Mouse (Mus musculus): ENCODE measurements around the gene Tefm.
A peak's percentile ranks its signal among the peaks of the same experiment; 100 is the strongest.
"Not testable (repeated sequence)": the region's sequence is repeated elsewhere in the genome, so short reads cannot be mapped to it uniquely, and the experiment has no call there.

Tefm gene

DNA sequence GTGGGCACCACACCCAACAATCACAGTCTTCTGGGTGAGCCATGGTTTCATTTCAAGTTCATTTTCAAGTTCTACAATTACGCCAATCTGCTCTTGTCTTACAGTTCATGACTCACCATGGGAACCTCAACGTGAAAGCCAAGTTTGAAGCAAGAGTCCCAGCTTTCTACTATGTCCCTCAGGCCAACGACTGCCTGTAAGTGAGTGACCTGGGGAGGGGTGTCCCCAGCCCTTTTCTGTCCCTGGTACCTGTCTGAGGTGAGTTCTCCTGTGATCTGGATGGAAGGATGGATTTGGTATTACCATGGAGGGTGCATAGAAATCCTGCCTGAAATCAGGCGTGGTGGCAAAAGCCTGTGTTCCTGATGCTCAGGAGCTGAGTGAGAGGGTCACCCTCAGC is 14.9 kb upstream of the Tefm start:
- DNase-seq (ENCODE audit: low spot score in 2 of 2) = no peak

DNA sequence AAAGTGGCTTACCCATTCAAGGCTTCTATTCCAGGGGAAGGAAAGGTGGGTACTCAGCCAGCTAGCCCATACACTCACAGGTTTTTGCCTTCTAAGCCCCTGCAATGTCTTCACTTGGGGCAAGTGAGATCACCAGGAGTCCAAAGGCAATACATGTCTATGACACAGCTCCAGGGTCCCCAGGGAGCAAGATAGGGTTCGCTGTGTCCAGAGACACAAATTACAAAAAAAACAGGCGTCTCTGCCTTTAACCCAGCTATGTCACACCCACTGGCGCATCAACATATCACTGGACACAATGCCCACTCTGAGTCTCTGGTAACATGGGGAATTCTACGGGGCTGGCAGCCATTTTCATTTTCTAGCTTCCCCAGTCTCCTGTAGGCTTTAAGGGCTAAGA is 14.0 kb upstream of the Tefm start:
- DNase-seq (ENCODE audit: low spot score in 2 of 2) = no peak

DNA sequence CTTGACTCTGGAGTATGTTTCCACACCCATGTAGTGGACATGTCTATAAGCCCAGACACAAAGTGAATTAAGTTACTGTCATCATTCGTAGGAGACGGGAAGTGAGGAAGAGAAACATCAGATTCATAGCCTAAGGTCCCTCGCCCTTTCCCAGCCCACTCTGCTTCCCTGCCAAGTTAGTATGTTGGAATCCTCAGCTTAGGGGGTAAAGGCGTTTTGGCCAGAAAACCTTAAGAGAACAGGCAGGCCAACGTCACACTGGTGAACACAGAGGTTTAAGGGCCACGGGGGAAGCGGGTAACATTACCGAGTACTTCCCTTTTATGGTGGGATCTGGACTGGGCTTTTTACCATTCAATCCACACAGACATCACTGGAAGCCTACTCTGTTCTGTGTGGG is 13.6 kb upstream of the Tefm start:
- DNase-seq (ENCODE audit: low spot score in 2 of 2) = no peak

DNA sequence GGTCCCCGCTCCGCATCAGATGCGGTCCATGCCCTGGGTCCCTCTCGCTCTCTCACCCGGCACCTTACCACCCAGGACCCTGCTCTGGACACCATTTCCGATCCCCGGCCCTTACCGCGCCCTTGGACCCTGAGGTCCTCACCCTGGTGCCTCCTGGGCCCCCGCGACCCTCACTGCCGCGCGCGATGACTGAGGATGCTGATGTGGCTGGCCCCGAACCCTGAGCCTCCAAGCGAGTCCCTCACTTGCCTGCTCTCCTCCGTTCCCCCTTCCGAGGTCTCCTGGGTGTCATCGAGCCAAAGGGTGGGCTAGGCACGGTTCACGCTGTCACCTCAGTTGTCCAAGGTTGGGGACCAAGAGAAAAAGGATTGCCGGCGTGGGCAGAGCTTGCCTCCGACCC is 12.5 kb upstream of the Tefm start:
- no peak for DNase-seq (ENCODE audit: low spot score in 2 of 2)

DNA sequence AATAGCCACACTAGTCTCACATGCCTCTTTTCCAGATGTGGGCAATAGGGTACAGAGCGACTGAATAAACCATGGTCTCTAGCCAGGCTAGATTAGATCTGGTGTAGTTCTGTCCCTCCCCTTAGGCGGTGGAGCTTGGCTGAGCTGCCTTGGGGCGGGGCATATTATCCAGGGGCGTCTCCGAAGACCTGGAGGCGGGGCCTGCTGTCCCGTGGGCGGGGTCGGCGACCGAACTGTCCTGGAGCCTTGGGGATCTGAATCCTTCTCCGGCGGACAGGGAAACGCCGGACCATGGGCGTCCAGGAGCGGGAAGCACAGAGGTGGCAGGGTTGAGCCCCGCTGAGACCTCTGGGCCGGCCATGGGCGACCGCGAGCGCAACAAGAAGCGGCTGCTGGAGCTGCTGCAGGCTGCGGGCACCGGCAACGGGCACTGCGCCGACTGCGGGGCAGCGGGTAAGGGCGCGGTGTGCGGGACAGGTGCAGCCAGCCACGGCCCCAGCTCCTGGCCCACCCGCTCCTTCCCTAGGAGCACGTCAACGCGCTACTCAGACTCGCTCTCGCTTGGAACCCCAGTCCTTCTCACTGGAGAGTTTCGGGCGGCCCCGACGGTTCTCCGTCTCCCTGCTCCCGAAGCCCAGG is 12.0 kb upstream of the Tefm start, which contains the start of gene Adap2:
Gene Adap2, plus strand, starts transcription at position 249 of the 639 bp plus-strand sequence.
- peak; percentile 58 to 72 for DNase-seq (ENCODE audit: low spot score in 2 of 2)

GRCm38 (mm10) chr11:80152376-80152775 is 10.4 kb upstream of the Tefm start:
- DNase-seq (ENCODE audit: low spot score in 2 of 2) = no peak

DNA sequence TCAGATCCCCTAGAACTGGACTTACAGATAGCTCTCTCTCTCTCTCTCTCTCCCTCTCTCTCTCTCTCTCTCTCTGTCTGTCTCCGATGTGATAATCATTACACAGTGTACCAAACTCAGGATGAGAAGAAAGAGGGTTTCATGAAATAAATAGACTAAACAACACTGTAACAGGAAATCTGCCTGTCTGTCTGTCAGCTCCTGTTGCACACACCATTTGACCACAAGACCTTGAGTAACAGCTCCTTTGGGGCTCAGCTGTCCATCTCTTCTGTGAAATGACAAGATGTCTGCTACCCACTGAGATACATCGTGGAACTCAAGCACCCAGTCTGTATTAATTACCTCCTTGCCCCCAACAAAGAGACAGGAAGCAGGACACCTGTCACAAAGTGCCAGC is 9.6 kb upstream of the Tefm start:
- no peak for DNase-seq (ENCODE audit: low spot score in 2 of 2)

DNA sequence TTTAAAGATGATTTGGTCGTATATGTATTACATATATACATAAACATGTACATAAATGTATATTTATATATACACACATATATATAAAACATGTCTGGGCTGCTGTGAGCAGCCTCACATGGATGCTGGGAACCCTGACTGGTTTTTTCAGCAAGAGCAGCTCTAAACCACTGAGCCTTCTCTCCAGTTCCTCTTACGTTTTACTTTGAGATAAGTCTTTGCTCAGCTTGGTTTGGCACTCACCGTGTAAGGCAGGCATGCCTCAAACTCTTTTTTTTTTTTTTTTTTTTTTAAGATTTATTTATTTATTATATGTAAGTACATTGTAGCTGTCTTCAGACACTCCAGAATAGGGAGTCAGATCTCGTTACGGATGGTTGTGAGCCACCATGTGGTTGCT is 8.6 kb upstream of the Tefm start:
- DNase-seq (ENCODE audit: low spot score in 2 of 2) = no peak

- DNase-seq (ENCODE audit: low spot score in 2 of 2) = no peak
Observed at GRCm38 (mm10) chr11:80149412-80150023, 7.5 kb upstream of the Tefm start.

DNA sequence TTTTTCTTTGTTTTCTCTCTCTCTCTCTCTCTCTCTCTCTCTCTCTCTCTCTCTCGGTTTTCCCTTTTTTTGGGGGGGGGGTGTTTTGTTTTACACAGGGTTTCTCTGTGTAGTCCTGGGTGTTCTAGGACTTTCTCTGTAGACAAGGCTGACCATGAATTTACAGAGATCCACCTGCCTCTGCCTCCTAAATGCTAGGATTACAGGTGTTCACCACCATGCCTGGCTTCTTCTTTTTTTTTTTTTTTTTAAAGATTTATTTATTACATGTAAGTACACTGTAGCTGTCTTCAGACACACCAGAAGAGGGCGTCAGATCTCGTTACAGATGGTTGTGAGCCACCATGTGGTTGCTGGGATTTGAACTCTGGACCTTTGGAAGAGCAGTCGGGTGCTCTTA is 7.0 kb upstream of the Tefm start:
- not testable (repeated sequence) for DNase-seq (ENCODE audit: low spot score in 2 of 2)

DNA sequence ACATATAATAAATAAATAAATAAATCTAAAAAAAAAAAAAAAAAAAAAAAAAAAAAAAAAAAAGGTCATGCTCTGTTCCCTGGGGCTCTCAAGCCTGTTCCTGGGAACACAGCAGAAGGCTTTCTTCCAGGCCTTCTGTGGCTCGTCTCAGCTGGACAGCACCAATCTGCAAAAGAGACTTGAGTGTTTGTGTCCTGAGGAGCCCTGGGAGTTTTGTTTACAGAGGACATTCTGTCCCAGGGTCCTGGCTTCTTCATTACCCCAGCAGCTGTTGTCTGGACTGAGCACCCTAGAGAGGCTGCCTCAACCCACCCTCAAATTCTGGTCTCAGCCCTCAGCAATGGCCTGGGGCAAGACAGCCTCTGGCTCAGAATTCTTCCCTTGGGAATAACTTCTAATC is 6.3 kb upstream of the Tefm start:
- DNase-seq (ENCODE audit: low spot score in 2 of 2) = no peak

- DNase-seq (ENCODE audit: low spot score in 2 of 2) = no peak
Observed at GRCm38 (mm10) chr11:80147748-80148147, 5.8 kb upstream of the Tefm start.

DNA sequence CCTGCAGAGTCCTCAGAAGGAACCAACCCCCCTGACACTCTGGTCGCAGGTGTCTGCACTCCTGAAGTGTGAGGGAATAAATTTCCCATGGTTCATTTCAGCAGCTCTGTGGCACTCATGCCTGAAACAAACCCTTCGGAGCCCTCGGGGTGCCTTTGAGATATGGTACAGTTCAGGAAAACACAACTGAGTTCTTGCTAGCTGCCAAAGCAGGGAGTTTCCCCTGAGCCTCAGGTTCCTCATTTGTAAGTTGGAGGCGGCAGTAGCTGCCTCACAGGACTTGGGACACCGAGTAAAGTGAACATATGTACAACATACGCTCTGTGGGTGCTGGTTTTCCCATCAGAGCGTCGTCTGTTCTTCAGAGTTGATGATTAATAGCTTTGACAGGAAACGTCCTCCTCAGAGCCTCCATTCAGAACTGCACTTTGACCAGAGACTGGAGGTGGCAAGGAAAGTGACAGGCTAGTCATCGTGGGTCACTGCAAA is 3.9 kb upstream of the Tefm start:
- DNase-seq (ENCODE audit: low spot score in 2 of 2) = no peak

- DNase-seq (ENCODE audit: low spot score in 2 of 2) = no peak
Observed at GRCm38 (mm10) chr11:80142872-80143271, 897 bp upstream of the Tefm start.

DNA sequence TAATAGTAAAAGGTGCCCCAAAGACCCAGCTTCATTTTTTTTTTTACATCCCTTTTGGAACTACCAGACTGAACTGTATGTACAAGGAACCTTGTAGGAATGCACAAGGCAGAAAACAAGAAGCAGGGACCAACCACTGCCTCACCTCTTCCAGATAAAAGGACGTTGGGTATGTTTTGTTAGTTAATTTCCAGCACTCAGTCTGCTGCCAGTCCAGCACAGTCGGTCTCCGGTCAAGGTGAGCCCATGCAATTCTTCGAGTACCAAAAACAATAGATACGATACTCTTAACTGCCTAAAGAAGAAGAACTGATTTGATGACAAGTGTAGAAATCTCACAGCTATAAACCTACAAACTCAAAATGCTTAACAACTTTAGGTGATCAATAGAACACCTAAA is 4.2 kb downstream of the Tefm start:
- DNase-seq (ENCODE audit: low spot score in 2 of 2) = no peak

DNA sequence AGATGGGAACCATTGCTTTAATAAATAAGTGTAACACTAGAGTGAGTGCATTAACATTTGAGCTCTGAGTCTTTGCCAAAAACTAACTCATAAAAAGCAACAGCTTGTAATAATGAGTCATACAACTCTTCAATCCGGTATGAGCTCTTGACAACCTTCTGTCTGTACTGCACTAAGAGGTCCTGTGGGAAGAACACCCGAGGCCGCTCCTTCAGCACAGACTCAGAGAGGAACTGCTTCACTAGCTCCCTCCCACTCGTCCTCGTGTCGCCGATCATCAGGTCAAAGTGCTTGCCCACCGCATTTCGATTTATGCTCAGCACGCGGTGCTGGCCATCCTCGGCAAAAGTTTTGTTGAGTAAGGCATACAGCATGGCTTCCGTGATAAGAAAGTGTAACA is 5.2 kb downstream of the Tefm start:
- DNase-seq (ENCODE audit: low spot score in 2 of 2) = peak in 1 of 2 experiments; percentile 10

GRCm38 (mm10) chr11:80135954-80136683 is 5.9 kb downstream of the Tefm start:
- peak; percentile 53 for DNase-seq (ENCODE audit: low spot score in 2 of 2)

GRCm38 (mm10) chr11:80134744-80135143 is 7.2 kb downstream of the Tefm start:
- no peak for DNase-seq (ENCODE audit: low spot score in 2 of 2)

DNA sequence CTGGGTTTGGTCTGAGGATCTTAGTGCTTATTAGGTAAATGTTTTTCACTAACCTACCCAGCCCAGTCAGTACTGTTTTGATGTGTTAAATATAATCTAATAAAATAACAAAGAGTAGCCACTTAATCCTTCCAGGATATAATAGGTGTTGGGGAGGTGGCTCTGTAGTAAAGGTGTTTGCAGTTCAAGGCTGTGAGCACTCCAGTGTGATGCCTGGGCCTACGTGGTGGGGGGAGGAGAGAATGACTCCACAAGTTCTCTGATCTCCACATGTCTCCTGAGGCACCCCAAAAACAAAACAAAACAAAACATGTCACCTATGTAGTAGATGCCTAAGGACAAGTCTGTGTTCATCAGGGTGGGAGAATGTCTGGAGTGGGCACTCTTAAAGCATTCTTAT is 9.9 kb downstream of the Tefm start:
- no peak for DNase-seq (ENCODE audit: low spot score in 2 of 2)

- no peak for DNase-seq (ENCODE audit: low spot score in 2 of 2)
Observed at GRCm38 (mm10) chr11:80116411-80116810, 25.6 kb downstream of the Tefm start.

- DNase-seq (ENCODE audit: low spot score in 2 of 2) = no peak
Observed at GRCm38 (mm10) chr11:80104407-80104806, 37.6 kb downstream of the Tefm start.

- no peak for DNase-seq (ENCODE audit: low spot score in 2 of 2)
Observed at GRCm38 (mm10) chr11:80101298-80101697, 40.7 kb downstream of the Tefm start.

DNA sequence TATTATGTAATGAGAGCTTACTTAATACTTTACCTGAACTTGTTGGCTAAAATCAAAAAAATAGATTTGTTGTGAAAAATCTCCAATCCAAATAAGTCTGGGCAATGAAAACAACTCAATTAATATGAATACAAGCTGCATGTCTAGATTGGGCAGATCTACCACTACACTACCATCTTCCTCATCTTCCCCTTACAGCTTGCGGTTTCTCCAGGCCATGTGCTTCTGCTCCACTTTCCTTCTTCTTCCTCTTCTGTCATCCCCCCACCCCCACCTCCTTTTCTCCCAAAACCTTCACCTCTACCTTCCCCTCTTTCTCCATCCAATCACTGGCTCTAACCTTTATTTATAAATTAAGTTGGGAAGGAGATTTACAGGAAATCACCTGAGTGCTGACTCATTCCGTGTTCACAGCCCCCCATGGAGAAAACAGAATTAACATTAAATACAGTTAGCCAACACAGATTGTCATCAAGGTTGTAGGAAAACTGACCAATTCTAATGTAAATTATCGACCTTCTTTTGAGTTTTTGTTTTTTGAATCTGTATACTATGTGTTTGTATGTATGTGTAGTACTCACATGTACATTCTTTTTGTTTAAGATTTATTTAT is 43.4 kb downstream of the Tefm start:
- DNase-seq (ENCODE audit: low spot score in 2 of 2) = no peak
